Mouse (Mus musculus): ENCODE results near the gene Ccdc87.
A peak's percentile ranks its signal among the peaks of the same experiment; 100 is the strongest.
"Not testable (repeated sequence)": the region's sequence is repeated elsewhere in the genome, so short reads cannot be mapped to it uniquely, and the experiment has no call there.

The Ccdc87 gene

DNA sequence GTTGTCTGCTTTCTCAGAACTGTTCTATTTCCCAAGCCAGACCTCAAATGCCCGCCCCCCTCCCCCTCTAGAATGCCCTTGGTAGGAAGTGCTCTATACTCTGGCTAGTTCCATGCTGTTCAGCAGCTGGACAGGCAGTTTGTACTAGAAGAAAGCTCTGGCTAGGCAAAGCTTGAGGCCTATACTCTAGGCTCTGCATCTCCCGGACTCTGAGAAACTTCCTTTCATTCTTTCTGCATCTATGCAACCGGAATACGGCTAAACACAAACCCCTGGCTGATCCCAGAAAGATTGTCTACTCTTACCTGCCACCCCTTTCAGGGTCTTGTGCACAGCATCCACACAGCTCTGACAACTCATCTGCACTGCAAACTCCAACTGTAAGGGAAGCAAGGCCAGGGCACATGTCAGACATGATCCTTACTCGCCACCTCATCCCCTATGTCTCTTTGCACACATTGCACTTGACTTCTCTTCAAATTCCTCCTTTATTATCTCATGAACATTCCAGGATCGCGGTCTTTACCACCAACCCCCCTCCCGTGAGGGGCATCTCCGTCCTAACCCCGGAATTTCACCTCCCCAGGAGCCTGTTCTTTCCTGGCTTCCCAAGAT is 533 bp upstream of the Ccdc87 start:
- DNase-seq (ENCODE audit: low read depth, low spot score) = no peak

DNA sequence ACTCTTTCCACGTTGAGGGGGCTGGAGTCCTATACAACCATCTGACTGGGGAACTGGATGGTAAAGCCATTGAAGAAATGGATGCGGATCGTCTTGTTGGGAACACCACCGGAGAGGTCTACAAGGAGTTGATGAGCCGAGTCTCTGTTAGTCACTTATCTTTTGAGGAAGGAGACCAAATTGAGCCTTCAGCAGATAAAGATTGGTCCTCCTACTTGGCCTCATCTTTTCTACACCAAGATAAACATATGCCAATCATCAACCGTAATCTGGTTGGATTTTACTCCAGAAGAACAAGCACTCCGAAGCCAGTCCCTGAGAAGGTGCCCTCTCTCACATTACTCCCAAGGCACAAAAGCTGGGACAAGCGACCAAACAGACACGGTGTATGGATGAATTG is 1.7 kb downstream of the Ccdc87 start:
- DNase-seq (ENCODE audit: low read depth, low spot score) = no peak

DNA sequence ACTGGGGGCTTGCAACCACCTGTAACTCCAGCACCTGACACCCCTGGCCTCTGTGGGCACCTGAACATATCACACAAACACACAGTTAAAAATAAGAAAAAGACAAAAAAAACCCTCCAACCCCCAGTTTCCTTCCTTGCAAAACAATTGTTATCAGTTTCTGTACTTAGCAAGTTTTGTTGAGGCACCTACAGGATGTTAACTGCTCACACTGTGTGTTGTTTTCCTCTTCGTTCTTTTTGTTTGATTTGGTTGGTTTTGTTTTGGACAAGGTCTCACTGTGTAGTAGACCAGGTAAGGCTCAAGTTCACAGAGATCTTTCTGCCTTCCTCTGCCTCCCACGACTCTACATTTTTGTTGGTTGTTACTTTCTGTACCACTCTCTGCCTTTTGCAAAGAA is 3.4 kb downstream of the Ccdc87 start:
- no peak for DNase-seq (ENCODE audit: low read depth, low spot score)

DNA sequence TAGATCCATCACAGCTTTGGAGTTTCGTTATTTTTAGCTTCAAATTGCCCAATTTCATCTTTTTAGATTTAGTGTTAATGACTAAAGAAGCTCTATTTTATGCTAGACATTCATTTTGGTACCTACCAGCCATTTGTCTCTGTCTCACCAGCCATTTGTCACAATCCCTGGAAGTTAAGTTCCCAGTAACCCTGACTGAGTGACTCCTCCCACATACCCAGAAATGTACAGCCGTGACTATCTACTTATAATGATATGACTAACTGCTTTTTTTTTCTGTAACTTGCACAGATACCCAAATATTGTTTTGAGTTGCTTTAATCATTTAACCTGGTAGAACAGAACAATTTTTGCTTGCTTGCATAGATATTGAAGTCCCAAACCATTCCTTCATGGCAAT is 6.7 kb downstream of the Ccdc87 start:
- no peak for DNase-seq (ENCODE audit: low read depth, low spot score)

DNA sequence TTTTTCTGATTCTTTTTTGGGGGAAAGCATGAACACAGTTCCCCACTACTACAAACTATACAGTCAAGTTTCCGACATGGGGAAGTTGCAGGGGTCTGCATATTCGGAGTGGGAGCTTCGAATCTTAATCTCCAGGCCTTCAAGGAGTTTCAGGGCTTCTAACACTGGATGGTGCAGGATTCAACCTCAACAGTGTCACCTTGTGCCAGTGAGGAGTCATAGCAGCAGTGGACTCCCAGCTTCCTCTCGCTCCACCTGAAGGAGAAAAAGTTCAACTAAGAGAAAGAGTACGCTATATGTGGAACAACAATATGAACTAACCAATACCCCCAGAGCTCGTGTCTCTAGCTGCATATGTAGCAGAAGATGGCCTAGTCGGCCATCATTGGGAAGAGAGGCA is 8.3 kb downstream of the Ccdc87 start:
- no peak for DNase-seq (ENCODE audit: low read depth, low spot score)

DNA sequence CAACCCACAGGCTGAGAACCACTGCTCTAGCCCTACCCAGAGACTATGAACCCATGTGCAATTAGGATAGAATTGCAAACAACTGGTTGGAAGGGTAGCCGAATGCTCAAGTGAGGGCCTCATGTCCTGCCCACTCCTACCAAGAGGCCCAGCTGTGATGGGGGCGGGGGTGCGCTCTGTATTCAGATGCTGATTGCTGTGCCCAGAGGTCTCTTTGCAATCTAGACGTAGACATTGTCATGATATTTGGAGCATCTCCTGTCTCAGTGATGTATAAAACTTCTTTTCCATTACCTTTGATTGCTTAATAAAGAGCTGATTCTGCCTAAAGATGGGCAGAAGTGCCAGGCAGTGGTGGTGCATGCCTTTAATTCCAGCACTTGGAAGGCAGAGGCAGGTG is 10.6 kb downstream of the Ccdc87 start:
- DNase-seq (ENCODE audit: low read depth, low spot score) = no peak

DNA sequence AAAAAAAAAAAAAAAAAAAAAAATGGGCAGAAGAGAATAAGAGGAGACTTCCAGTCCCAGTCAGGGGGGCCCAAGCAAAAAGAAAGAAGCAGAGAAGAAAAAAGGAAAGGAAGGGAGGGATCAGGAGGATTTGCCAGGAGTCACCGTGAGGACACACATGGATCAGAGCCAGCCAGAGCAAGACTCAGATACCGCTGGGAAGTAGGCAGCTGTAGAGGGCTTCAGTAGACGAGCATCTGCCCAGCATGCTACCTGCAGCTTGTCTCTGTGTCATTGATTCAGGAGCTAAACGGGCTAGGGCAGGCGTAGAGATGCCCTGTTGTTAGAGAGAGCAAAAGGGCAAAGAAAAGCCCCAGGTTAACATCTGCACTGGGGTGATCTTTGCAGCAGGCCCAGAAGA is 11.1 kb downstream of the Ccdc87 start:
- DNase-seq (ENCODE audit: low read depth, low spot score) = no peak

DNA sequence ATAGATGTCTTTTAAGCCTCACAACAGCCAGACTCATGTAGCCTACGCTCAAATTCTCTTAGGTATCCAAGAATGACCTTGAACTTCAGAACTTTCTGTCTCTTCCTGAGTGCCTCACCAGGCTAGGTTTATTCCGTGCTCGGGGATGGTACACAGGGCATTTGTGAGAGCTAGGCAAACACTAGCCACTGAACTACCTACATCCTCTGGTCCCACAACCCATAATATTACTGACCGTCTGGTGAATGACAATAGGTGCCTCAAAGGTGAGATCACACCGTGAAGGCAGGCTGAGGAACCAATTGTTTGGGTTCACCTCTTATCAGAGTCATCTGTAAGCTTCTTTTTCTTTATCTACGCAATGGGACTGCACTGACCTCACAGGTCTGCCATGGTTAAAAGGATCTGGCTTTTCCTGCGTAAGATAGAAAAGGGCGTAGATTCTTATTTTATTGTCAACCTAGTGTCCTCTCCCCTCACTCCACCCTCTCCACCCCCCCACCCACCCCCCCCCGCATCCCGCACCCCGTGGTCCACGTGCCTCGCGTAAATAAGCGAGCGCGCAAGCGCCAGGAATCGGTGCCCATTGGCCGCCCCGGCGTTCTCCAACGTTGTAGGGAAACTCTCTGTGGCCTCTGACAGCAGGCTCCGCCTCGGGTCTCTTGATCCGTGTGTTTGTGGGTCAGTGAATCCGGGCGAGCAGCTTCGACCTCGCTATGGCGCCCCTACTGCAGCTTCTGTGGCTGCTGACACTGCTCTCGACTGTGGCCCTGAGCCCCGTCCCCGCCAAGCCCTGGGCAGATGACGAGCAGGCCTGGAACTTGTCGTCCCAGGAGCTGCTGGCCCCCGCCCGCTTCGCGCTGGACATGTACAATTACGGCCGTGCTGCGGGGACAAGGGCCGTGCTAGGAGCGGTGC is 15.6 kb downstream of the Ccdc87 start, which contains the start of gene Ctsf:
Gene Ctsf, plus strand, starts transcription at position 579 of the 918 bp plus-strand sequence.
- peak; percentile 60 for DNase-seq (ENCODE audit: low read depth, low spot score)

DNA sequence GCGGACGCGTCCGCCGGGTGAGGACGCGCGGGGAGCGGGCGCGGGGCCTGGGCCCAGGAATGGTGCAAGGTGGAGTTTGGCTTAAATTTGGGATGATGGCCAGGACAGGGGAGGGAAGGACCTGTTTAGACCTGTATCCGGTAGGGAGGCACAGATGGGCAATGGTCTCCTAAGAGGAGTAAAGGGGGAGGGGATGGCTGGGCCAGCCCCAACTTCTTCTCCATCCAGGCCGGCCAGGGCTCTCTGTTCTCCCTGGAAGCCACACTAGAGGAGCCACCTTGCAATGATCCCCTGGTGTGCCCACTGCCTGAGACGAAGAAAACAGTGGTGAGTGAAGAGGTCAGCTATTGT is 16.3 kb downstream of the Ccdc87 start:
- DNase-seq (ENCODE audit: low read depth, low spot score) = no peak

DNA sequence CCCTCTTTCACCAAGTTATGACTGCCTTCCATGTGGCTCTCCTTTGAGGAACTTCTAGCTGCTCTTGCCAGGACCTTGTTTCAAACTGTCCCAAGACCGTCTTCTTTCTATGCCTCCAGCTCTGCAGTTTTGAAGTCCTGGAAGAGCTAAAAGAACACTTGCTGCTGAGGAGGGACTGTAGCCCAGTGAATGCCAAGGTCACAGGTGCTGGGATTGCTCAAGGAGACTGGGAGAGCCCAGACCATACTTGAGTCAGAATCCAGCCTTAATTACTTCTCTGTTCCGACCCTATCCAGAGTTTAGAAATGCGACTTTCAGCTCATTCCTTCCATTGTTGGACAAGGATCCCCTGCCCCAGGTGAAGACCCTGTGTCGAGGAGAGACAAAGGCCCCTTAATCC is 16.8 kb downstream of the Ccdc87 start:
- no peak for DNase-seq (ENCODE audit: low read depth, low spot score)

DNA sequence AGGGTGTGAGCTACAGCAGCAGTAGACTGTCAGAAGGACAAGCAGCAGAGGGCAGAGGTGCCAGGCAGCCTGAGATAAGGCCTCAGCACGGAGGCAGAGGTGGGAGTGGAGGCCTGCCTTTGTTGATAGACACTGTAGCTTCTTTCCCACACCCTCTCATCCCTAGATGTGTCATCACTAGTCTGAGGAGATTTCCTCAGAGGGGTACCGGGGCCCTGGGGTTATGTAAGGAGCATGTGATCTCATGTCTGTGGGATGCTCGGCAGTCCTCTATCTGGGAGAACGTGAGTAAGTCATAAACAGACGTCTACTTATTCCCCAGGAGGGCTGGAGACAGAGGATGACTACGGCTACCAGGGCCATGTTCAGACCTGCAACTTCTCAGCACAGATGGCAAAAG is 19.9 kb downstream of the Ccdc87 start:
- no peak for DNase-seq (ENCODE audit: low read depth, low spot score)

DNA sequence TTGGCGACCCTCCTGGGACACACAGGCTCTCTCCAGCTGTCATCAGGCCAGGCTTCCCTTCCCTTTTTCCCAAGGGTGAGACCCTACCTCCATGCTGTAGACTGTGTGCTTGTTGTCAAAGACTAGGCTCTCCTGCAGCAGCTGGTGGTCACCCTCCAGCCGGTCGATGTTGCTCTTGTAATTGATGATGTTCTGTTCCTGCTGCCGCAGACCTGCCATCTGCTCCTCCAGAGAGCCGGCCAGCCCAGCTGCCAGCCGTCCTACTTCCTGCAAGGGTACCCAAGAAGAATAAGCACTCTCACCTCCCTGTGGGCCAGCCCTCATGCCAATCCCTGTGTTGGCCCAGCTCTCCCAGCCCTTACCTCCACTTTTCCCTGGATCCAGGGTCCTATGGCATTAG is 23.9 kb downstream of the Ccdc87 start:
- no peak for DNase-seq (ENCODE audit: low read depth, low spot score)

DNA sequence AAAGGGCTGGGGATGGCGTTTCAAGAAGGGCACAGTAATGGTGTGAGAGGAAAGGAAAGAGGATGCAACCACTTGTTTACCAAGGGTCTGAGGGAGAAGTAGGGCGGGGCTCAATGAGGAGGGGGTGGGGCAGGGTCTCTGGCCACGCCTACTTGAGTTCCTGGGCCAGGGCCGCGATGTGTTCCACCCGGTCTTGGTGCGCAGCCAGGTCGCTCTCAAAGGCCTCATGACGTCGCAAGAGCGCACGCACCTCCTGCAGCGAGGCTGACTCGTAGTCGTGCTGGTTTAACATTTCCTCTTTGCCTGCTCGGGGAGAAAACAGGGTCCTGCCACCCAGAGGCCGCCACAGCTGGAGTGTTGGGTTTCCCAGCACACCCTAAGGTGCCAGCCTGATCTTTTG is 26.0 kb downstream of the Ccdc87 start:
- DNase-seq (ENCODE audit: low read depth, low spot score) = no peak

DNA sequence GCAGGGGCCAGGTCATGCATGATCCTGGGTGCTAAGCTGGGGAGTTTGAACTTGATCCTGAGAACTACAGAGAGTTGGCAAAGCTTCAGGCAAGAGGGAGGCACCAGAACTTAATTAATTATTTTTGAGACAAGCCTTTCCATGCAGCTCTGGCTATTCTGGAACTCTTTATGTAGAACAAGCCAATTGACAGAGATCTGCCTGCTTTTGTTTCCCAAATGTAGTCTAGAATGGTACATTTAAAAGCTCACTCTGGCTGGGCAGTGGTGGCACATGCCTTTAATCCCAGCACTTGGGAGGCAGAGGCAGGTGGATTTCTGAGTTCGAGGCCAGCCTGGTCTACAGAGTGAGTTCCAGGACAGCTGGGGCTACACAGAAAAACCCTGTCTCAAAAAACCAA is 35.4 kb downstream of the Ccdc87 start:
- DNase-seq (ENCODE audit: low read depth, low spot score) = not testable (repeated sequence)

DNA sequence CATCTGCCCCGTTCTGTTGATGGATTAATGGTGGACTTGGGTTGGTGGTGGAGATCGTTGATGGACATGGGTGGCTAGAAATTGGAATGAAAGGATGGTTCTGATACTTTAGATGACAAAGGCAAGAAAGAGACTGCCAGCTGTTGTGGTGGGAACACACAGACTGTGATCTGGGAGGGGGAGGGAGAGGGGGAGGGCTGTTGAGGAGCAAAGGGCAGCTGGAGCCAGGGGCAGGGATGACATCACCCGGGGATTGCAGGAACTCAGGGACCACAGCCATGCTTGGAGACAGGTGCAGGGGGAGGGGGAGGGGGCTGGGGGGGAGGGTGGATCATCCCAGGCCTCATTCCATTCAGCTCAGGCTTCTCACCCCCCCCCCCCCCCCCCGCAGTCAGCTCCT is 37.1 kb downstream of the Ccdc87 start:
- no peak for DNase-seq (ENCODE audit: low read depth, low spot score)

DNA sequence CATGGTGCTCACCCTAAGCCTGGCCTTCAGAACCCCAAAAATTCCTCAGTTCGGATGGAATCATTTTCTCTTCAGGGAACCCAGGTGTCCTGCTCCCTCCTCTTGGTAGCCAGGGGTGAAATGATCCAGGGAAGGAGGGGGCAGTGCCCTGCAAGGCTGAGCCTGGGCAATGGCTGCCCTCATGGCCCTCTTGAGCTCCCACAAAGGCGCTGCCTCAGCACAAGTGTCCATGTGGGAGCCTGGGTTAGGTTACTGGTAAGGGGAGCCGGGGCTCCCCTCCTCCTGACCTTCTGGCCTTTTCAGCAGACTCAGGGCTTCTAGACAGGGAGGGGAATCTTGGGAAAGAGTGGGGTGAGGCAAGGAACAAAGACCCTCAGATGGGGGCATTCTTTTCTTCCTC is 37.6 kb downstream of the Ccdc87 start:
- DNase-seq (ENCODE audit: low read depth, low spot score) = no peak

DNA sequence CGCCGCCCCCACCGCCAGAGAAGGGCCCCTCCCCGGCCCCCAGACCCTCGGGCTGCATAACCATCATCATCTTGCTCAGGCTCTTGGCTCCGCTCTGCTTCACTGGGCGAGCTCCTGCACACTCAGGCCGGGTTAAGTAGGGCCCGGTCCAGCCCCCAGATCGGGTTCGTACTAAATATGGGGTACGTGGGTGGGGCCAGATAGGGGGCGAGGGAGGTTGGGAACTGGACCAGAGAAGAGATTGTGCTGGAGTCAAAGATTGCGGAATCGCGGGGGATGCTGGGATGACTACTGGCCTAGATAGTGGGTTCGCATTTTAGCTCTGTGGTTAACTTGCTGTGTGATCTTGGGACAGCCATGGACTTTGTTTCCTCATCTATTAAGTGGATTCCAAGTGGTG is 38.6 kb downstream of the Ccdc87 start, which contains the start of gene Actn3:
Gene Actn3, minus strand, starts transcription at position 125 of the 400 bp plus-strand sequence.
- DNase-seq (ENCODE audit: low read depth, low spot score) = no peak

DNA sequence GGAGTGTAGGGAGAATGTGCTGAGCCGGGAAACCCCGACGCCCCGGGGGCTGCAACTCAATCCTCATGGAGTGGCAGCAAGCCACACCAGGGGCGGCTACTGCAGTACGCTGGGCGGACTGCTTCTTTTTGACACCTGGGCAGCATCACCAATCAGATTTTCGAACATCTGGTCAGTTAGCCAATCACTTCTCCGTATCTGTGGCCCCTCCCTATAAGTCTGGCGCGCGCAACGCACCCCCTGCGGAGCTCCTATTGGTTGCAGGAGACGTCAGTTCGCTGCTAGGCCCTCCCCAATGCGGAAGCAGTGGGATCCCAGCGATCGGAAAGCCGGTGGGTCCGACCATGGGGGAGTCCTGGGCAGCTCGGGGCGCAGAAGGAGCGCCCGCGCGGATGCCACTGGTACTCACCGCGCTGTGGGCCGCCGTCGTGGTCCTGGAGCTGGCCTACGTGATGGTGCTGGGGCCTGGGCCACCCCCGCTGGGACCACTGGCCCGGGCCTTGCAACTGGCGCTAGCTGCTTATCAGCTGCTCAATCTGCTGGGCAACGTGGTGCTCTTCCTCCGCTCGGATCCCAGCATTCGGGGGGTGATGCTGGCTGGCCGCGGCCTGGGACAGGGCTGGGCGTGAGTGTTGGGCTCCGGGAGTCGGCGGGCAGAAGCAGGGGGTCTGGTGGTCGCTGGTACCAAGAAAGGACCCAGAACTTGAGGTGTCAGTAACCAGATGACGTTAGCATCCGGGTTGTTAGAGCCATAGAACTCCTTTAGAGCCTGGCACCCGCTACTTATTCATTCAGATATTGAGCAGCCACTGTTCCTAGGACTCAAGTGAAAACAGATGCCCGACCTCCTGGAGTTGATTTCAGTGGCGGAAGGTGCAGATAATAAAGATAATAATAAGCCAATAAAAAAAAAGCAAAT is 39.5 kb downstream of the Ccdc87 start, which contains the start of gene Zdhhc24:
Gene Zdhhc24, plus strand, starts transcription at position 264 of the 919 bp plus-strand sequence.
- peak; percentile 90 for DNase-seq (ENCODE audit: low read depth, low spot score)

DNA sequence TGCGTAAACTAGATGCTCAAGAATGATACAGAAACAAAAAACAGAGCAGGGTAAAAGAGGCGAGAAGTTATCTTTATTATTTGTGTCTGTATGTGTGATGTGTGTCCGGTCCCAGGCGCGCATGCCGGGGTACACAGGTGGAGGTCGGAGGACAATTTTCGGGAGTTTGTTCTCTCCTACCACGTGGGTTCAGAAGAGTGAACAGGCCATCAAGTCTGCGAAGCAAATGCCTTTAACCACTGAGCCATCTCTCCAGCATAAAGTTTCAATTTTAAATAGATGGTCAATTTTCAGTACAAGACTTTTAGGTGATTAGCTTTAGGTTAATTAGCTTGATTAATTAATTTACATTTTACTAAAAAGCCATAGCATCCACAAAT is 40.1 kb downstream of the Ccdc87 start:
- DNase-seq (ENCODE audit: low read depth, low spot score) = no peak

DNA sequence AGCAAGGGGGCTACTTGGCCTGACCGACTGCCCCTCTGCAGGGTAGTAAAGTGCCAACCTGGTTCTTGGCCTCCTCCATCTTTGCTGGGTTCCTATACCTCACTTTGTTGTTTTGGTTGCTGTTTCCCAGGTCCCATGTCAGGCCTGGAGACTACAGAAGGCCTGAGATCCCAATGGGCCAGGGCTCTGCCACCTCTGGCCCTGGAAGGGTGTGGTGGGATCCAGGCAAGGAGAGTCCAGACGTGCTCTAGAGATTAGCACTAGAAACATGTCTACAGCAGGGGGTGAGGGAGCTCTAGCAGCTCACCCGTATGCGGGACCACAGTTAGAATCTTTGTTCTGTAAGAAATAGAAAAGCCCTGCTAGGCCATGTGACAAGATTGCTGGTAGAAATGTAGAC is 44.8 kb downstream of the Ccdc87 start:
- DNase-seq (ENCODE audit: low read depth, low spot score) = no peak

DNA sequence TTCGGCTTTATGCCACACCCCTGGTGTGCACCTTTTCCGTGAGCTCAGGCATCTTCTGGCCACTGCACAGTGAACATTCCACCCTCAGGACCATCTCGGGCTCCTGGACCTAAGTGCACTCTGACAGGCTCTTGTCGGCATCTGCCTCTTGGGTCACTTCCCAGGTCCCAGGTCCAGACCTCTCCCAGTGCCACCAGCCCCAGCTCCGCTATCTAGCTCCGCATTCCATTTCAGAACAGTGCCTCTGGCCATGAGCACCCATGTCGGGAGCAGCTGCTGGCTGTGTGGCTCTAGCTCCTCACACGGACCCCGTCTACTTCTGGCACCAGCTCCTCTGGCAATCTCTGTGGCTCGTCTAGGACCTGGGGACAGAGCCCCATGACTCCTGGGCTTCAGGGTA is 50.6 kb downstream of the Ccdc87 start:
- no peak for DNase-seq (ENCODE audit: low read depth, low spot score)

DNA sequence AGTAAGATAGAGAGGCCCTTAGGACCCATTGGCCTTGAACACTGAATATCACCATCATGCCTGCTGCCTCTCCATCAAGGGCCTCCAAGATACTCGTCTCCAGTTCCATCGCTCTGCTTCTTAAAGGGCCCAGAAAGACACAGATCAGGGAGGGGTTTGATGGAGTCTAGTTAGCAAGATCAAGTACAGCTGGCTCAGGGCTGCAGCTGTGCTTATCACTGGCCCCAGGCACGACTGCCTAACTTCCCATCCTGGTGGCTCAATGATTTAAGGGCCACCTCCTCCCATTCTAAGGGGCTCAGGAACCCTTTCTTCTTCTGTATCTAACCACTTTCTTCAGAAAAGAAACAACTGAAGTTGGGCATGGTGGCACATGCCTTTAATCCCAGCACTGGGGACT is 52.6 kb downstream of the Ccdc87 start:
- no peak for DNase-seq (ENCODE audit: low read depth, low spot score)
